Mouse (Mus musculus): ENCODE results near the gene Gcnt3.

Gene Gcnt3

GRCm38 (mm10) chr9:70037988-70038387 is at the start of gene Gcnt3:
TSS of gene Gcnt3 (minus strand) at chr9:70038088.
- DNase-seq (ENCODE audit: inconsistent age in 2 of 2, low spot score in 1 of 2) = no peak

- DNase-seq (ENCODE audit: inconsistent age in 2 of 2, low spot score in 1 of 2) = no peak
These were observed 49.5 kb upstream of the Gcnt3 start for GRCm38 (mm10) chr9:70087379-70087778.

GRCm38 (mm10) chr9:70086091-70086490 is 48.2 kb upstream of the Gcnt3 start:
- DNase-seq (ENCODE audit: inconsistent age in 2 of 2, low spot score in 1 of 2) = no peak

DNA sequence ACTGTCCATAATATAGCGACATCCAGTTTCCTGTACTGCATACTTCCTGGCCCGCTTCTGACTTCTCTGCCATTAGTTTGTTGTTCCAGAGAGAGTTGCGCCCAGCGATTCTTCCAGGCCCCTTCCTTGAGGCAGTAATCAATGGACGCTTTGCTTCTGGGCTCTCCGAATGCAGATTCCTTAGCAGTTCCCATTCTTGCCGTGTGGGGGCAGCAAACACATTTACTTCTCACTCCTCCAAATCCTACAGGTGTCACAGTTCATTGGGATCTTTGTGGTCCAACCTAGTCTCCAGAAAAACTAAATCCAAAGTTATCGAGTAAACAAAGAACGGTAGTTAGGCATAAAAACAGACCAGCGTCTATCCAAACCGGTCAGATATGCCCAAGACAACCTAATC is 46.2 kb upstream of the Gcnt3 start:
- DNase-seq (ENCODE audit: inconsistent age in 2 of 2, low spot score in 1 of 2) = peak; percentile 34 to 82

DNA sequence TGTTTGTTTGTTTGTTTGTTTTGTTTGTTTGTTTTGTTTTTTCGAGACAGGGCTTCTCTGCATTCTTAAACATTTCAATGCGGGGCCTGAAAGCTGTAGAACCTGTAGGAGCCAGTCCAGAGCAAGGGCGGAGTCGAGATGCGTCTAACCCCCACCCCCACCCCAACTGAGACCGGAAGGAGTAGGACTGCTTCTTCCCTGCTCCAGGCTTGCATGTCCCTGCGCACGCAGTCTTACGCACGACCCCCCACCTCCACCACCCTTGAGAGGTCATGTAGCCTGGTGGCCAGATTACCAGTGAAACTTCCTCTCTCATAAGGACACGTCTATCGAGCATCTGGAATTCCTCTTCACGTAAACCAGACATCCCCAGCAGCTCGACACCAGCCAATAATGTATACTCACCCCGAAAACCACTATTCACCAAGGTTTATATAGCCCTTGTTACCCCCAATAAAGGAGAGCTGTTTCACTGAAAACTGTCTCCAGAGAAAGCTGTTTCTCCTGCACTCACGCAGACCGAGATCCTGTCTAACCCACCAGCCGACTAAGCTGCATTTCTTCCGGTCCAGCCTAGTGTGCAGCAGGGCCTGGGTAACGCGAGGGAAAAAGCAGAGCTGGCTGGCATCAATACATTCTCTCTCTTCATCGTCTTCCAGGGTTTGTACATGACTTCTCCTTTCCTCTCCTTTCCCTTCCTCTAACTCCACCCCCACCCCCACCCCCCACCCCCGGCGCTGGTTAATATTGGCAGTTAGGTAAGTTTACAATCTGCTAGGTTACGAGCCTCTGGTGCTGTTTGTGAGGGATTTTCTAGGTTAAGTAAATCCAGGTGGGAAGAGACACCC is 44.7 kb upstream of the Gcnt3 start:
- DNase-seq (ENCODE audit: inconsistent age in 2 of 2, low spot score in 1 of 2) = no peak

- DNase-seq (ENCODE audit: inconsistent age in 2 of 2, low spot score in 1 of 2) = no peak
These were observed 43.9 kb upstream of the Gcnt3 start for GRCm38 (mm10) chr9:70081767-70082166.

DNA sequence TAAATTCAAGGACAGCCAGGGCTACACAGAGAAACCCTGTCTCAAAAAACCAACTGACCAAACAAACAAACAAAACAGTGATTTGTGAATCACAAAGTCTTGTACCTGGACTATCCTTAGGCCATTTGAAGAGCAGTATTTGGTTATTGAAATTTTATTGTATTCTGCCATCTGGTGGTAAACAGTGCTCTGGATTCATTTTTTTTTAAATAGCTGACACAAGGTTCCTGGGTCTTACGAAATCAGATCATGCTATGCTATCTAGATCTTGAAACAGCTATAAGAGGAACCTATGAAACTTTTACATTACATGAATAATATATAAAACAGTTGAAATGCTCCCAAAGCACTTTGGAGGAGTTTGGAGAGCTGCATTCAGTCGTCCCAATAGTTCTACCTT is 43.1 kb upstream of the Gcnt3 start:
- peak in 1 of 2 experiments; percentile 45 for DNase-seq (ENCODE audit: inconsistent age in 2 of 2, low spot score in 1 of 2)

GRCm38 (mm10) chr9:70080027-70080800 is 42.3 kb upstream of the Gcnt3 start:
- DNase-seq (ENCODE audit: inconsistent age in 2 of 2, low spot score in 1 of 2) = peak; percentile 65 to 81

DNA sequence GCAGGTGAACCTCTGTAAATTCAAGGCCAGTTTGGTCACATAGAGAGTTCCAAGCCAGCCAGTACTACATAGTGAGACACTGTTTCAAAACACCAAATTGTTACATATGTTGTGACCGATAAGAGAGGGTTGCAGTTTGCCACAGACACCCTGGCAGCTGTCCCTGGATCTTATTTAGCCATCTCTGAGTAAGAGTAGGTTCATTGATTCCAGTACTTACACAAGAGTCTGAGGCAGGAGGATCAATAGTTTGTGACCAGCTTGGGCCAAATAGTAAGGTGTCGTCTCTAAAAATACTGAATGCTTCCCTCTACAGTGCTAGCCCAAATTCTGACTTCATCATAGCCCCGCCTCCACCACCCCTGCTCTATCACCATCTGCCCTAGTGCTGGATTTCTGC is 40.1 kb upstream of the Gcnt3 start:
- DNase-seq (ENCODE audit: inconsistent age in 2 of 2, low spot score in 1 of 2) = no peak

- DNase-seq (ENCODE audit: inconsistent age in 2 of 2, low spot score in 1 of 2) = peak; percentile 33 to 52
These were observed 39.3 kb upstream of the Gcnt3 start for GRCm38 (mm10) chr9:70077170-70077569.

GRCm38 (mm10) chr9:70072387-70072786 is 34.5 kb upstream of the Gcnt3 start:
- no peak for DNase-seq (ENCODE audit: inconsistent age in 2 of 2, low spot score in 1 of 2)

DNA sequence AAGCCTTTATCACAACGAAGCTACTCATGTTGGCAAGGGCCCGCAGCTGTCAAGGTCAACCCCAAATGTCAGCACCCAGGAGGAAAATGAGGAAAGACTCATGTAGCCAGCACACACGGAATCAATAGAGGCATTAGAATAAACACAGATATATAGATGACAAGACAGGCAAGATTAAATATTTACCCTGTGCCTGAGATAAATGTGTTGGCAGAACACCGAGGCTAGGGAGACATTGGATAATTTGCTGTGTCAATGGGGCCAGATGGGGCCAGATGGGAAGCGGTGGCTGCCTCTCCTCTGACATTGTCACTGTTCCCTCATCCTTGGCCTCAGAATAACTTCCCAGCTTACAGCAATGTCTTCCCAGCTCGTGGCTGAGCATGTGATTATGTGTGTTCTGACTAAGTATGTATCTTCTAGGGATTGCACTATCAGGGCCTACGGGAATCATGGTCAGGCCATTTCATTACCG is 32.1 kb upstream of the Gcnt3 start:
- DNase-seq (ENCODE audit: inconsistent age in 2 of 2, low spot score in 1 of 2) = peak; percentile 75 to 89

DNA sequence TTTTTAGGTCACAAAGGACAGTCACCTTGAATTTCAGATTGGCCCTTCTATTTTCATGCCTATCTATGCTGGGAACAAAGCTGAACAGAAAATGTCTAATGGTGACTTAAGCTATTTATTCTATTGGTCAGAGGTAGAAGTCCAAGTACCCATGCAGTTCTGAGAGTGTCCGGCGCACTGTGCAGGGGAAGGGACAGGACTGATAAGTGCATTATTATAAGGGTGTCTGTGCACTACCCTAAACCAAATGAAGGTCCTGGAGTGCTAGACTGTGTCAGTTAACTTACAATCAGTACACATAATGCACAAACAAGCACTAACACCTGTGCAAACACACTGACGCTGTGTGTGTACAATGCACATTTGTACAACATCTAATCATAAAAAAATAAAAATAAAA is 29.6 kb upstream of the Gcnt3 start:
- no peak for DNase-seq (ENCODE audit: inconsistent age in 2 of 2, low spot score in 1 of 2)

GRCm38 (mm10) chr9:70062012-70062411 is 24.1 kb upstream of the Gcnt3 start:
- DNase-seq (ENCODE audit: inconsistent age in 2 of 2, low spot score in 1 of 2) = no peak

- DNase-seq (ENCODE audit: inconsistent age in 2 of 2, low spot score in 1 of 2) = no peak
These were observed 15.5 kb upstream of the Gcnt3 start for GRCm38 (mm10) chr9:70053411-70053810.

DNA sequence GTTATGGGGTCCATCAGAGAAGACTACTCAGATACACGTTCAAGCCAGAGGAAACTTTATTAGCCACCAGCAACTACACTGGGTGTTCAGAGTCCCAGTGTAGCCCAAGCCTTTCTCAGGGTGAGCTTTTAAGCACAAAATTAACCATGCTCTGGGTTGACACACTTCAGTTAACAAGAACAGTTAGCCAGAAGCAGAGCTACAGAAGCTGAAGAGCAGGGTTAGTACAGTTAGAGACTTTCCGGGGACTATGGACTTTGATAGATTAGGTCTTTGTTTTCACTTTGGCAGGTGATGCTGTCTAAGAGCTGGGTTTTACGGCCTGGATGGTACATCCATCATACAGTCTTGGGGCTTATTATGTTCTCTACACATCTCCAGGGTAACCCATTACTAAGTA is 14.8 kb upstream of the Gcnt3 start:
- no peak for DNase-seq (ENCODE audit: inconsistent age in 2 of 2, low spot score in 1 of 2)

- no peak for DNase-seq (ENCODE audit: inconsistent age in 2 of 2, low spot score in 1 of 2)
These were observed 12.0 kb upstream of the Gcnt3 start for GRCm38 (mm10) chr9:70049839-70050238.

DNA sequence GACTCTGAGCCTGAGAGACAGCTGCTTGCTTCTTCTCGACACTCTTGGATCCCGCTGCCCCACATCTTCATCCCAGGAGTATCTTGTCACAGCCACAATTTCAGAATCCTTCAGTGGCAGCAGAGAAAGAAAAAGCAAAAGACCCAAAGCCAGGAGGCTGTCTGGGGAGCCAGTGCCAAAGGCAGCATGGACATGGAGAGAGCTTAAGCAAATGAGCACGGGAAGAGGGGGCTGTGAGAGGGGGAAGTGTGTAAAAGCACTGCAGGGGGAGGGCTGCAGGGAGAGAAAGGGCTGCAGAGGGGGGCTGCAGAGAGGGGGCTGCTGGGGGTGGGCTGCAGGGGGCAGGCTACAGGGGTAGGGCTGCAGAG is 11.5 kb upstream of the Gcnt3 start:
- no peak for DNase-seq (ENCODE audit: inconsistent age in 2 of 2, low spot score in 1 of 2)

- DNase-seq (ENCODE audit: inconsistent age in 2 of 2, low spot score in 1 of 2) = peak; percentile 17 to 50
These were observed 11.0 kb upstream of the Gcnt3 start for GRCm38 (mm10) chr9:70048751-70049415.

DNA sequence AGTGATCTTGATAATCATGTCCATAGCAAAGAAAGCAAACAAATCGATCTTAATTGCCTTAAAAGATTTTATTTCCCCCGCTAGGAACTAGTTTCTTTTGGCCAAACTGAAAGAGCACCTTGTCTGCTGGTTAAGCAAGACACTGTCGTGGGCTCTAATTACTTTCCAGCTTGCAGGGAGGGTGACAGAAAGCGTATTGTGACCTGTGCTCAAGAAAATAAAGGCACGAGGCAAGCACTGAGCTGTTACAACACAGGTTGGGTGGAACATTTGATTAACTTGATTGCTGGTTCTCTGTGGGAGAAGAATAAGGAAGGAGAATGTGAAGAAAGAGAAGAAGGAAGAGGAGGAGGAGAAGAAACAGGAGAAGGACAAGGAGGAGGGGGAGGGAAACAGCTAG is 10.4 kb upstream of the Gcnt3 start:
- no peak for DNase-seq (ENCODE audit: inconsistent age in 2 of 2, low spot score in 1 of 2)

- no peak for DNase-seq (ENCODE audit: inconsistent age in 2 of 2, low spot score in 1 of 2)
These were observed 10.0 kb upstream of the Gcnt3 start for GRCm38 (mm10) chr9:70047839-70048238.

GRCm38 (mm10) chr9:70046255-70046654 is 8.4 kb upstream of the Gcnt3 start:
- no peak for DNase-seq (ENCODE audit: inconsistent age in 2 of 2, low spot score in 1 of 2)
